ENCODE assay signal across 25 mouse cellular contexts in the genomic region with DNA sequence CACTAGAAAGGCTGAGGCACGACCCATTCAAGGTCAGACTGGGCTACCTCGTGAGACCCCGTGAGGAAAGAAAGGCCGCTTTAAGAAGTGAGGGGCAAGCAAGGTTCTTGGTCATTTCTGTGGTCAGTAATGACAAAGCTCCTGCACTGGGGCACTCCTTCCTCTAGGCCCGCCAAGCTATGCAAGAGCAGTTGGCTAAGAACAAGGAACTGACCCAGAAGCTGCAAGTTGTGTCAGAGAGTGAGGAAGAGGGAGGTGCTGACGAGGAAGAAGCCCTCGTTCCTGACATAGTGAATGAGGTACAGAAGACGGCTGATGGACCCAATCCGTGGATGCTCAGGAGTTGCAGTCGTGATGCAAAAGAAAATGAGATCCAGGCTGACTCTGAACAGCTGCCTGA. TPM values are rescaled to one million over a fixed set of nuclear protein-coding genes. Genes with fewer than 3 reads are reported as not detected.
DNase-seq lines count a peak whose midpoint lies in the region; ATAC-seq and TF ChIP-seq lines count a peak whose summit lies in the region.
"Had no signal": no experiment of that assay in that cellular context is flagged by ENCODE, and none has a peak within 500 bp of the region (broad histone marks: within the 10 kb centered on the region; RNA-seq: fewer than 3 reads in every experiment).

No protein-coding gene starts in this region.

- no peak for TF ChIP-seq POLR2A in bone marrow macrophage, adult 2 months (IDR thresholded peaks at IDR 0.05; ENCODE audit: borderline replicate concordance, low read depth, low read length)

- H3K4me3 ChIP-seq in bone marrow macrophage, adult 2 months (ENCODE audit: insufficient read depth, low read length): no peak overlapping the region
- H3K4me3 ChIP-seq in midbrain, embryonic 15.5 days: no peak overlapping the region
- H3K4me3 ChIP-seq: embryonic facial prominence, embryonic 12.5 days; embryonic facial prominence, embryonic 15.5 days; gastrocnemius, adult 2 months; heart, embryonic 13.5 days; hindbrain, embryonic 15.5 days had no signal

- peak; percentile 15 for DNase-seq in lung, postnatal 36 days
- no peak for DNase-seq in lung, postnatal 25 days (ENCODE audit: low spot score)
- DNase-seq in spleen, adult 12 weeks (ENCODE audit: low spot score): no peak
- no peak for DNase-seq in thymus, postnatal 14 days
- DNase-seq: adrenal gland, adult 8-10 months; adrenal gland, postnatal 25 days; cerebellum, adult 11 months; cerebellum, adult 2 months; cerebellum, adult 9-11 months; cerebellum, postnatal 25 days; forebrain, postnatal 0 days; gastrocnemius, adult 2 months; gastrocnemius, postnatal 14 days; heart, postnatal 14 days; heart, postnatal 4 days had no signal

- no peak for TF ChIP-seq CTCF in bone marrow macrophage, adult 2 months (IDR thresholded peaks at IDR 0.05; ENCODE audit: low read depth, low read length)

- no peaks in the 10 kb centered on the region for H3K9me3 ChIP-seq in midbrain, embryonic 15.5 days
- H3K9me3 ChIP-seq: embryonic facial prominence, embryonic 12.5 days; embryonic facial prominence, embryonic 15.5 days; heart, embryonic 13.5 days; hindbrain, embryonic 15.5 days had no signal

- no peaks in the 10 kb centered on the region for H3K36me3 ChIP-seq in midbrain, embryonic 15.5 days (replicated peaks)

- peak overlapping the region; percentile 73 for H3K27ac ChIP-seq in bone marrow macrophage, adult 2 months (ENCODE audit: insufficient read depth, low read depth, low read length)
- H3K27ac ChIP-seq in midbrain, embryonic 15.5 days: no peak overlapping the region
- H3K27ac ChIP-seq: embryonic facial prominence, embryonic 12.5 days; embryonic facial prominence, embryonic 15.5 days; gastrocnemius, adult 2 months; heart, embryonic 13.5 days; hindbrain, embryonic 15.5 days had no signal

- no peak overlapping the region for H3K9ac ChIP-seq in midbrain, embryonic 15.5 days
- H3K9ac ChIP-seq: embryonic facial prominence, embryonic 12.5 days; embryonic facial prominence, embryonic 15.5 days; forebrain, postnatal 0 days; heart, embryonic 13.5 days; hindbrain, embryonic 15.5 days had no signal

- WGBS in midbrain, embryonic 15.5 days: 83% methylated on average over 10 of the region's 10 CpGs

- H3K27me3 ChIP-seq in midbrain, embryonic 15.5 days (replicated peaks): no peaks in the 10 kb centered on the region
- H3K27me3 ChIP-seq: embryonic facial prominence, embryonic 12.5 days; embryonic facial prominence, embryonic 15.5 days; heart, embryonic 13.5 days; hindbrain, embryonic 15.5 days had no signal

- no peak overlapping the region for H3K4me2 ChIP-seq in midbrain, embryonic 15.5 days
- H3K4me2 ChIP-seq: embryonic facial prominence, embryonic 12.5 days; embryonic facial prominence, embryonic 15.5 days; heart, embryonic 13.5 days; hindbrain, embryonic 15.5 days had no signal

- peak; percentile 96 for ATAC-seq in megakaryocyte, adult 5-6 weeks (ENCODE audit: poor library complexity, severe bottlenecking)
- peak; percentile 58; the same call in 1 of the 2 replicates for ATAC-seq in neutrophil, adult 5-6 weeks (ENCODE audit: extremely low read depth, insufficient number of reproducible peaks, low FRiP score, poor library complexity, severe bottlenecking)
- no peak for ATAC-seq in midbrain, embryonic 15.5 days (replicated peaks)
- ATAC-seq: activated CD4-positive, CD25-positive, alpha-beta regulatory T cell, adult 4 months; forebrain, embryonic 14.5 days; forebrain, postnatal 0 days had no signal

- H3K4me1 ChIP-seq in bone marrow macrophage, adult 2 months (ENCODE audit: control insufficient read depth, insufficient read depth, low read length): peaks cover 14% of the 10 kb centered on the region
- no peaks in the 10 kb centered on the region for H3K4me1 ChIP-seq in midbrain, embryonic 15.5 days
- H3K4me1 ChIP-seq: embryonic facial prominence, embryonic 12.5 days; embryonic facial prominence, embryonic 15.5 days; heart, embryonic 13.5 days; hindbrain, embryonic 15.5 days had no signal

RNA-seq across cellular contexts. Expression of a gene that starts 18.0 kb away (rescaled TPM):
- 31.1 and 35.9 TPM in 2 replicates for polyA plus RNA-seq in bone marrow macrophage, adult 2 months (2012; ENCODE audit: insufficient read depth, insufficient read length, missing spikeins)
- 24.4 and 28.7 TPM in 2 replicates for total RNA-seq in megakaryocyte, adult 5-6 weeks (2015)
- 51.5 and 56.4 TPM in 2 replicates for total RNA-seq in megakaryocyte, adult 5-6 weeks (2017)
- total RNA-seq in neutrophil, adult 5-6 weeks (2017): 39.8 and 48.6 TPM in 2 replicates
- 13.3 and 16.0 TPM in 2 replicates for polyA plus RNA-seq in midbrain, embryonic 15.5 days (2015; fragmentation: Nextera tagmentation; extraction: Ambion mirVana)
